Mouse (Mus musculus) stomach, postnatal 0 days (tissue): ENCODE measurements at regions not wholly inside any gene's neighbourhood (a gene's known extent, or its start where the extent isn't known, plus 50 kb on each side); places are given as distances from the start of the nearest gene placed in this dataset.

Experiments
- ATAC-seq: fragments of 200-750 bp; cut with Nextera tagmentation; 2 replicates; pipeline ENCODE4 v1.8.0; 2017; ENCODE audit not compliant: low FRiP score, low TSS enrichment
- DNase-seq: peaks from one replicate; pipeline ENCODE4 v3.0.0-alpha.2; 2016; ENCODE audit warnings: low spot score
- H3K27ac ChIP-seq: fragments of 300-500 bp; sonication (generic); replicated peaks from 2 replicates; pipeline ENCODE4 v1.5.1; 2014; ENCODE audit warnings: mild to moderate bottlenecking, control low read depth
- H3K27me3 ChIP-seq: fragments of 300-500 bp; sonication (generic); 2 replicates; pipeline ENCODE4 v1.6.1; 2014; ENCODE audit warnings: low read length; ENCODE audit not compliant: control insufficient read depth, insufficient read depth
- H3K36me3 ChIP-seq: fragments of 300-500 bp; sonication (generic); 2 replicates; pipeline ENCODE4 v1.6.1; 2014; ENCODE audit warnings: low read length, mixed read lengths; ENCODE audit not compliant: control insufficient read depth, insufficient read depth
- H3K4me1 ChIP-seq: fragments of 300-500 bp; sonication (generic); replicated peaks from 2 replicates; pipeline ENCODE4 v1.6.1; 2014; ENCODE audit warnings: antibody characterized with exemption; ENCODE audit not compliant: control insufficient read depth, insufficient read depth
- H3K4me2 ChIP-seq: fragments of 300-500 bp; sonication (generic); replicated peaks from 2 replicates; pipeline ENCODE4 v1.6.1; 2014; ENCODE audit warnings: low read depth, mild to moderate bottlenecking, control low read depth, moderate library complexity
- H3K4me3 ChIP-seq: fragments of 300-500 bp; sonication (generic); 2 replicates; pipeline ENCODE4 v1.5.1; 2014; ENCODE audit warnings: low read depth, low read length, control low read depth
- H3K9ac ChIP-seq: fragments of 300-500 bp; sonication (generic); 2 replicates; pipeline ENCODE4 v1.6.1; 2014; ENCODE audit warnings: mild to moderate bottlenecking, low read length, control low read depth, mixed read lengths
- H3K9me3 ChIP-seq: fragments of 300-500 bp; sonication (generic); 2 replicates; pipeline ENCODE4 v1.6.1; 2016; ENCODE audit warnings: low read length; ENCODE audit not compliant: control insufficient read depth
- CTCF ChIP-seq: IDR thresholded peaks from 2 replicates; pipeline ENCODE4 v1.5.1; 2016; ENCODE audit warnings: antibody characterized with exemption, low read depth, mild to moderate bottlenecking, moderate library complexity
- EP300 ChIP-seq: optimal IDR thresholded peaks from 2 replicates; pipeline ENCODE3; 2016; ENCODE audit warnings: antibody characterized with exemption
- WGBS: fragments of 180-500 bp; shearing (Covaris S2); extraction: QIAGEN DNeasy Blood & Tissue Kit; methylation state at CpG from one replicate; pipeline ENCODE4 v1.1.7; 2014; 5-methylcytosine and 5-hydroxymethylcytosine counted together

- TF ChIP-seq CTCF, result no peak
- ATAC-seq (no peak), DNase-seq (no peak)
- 75% methylated on average over 7 of the region's 7 CpGs for WGBS
- no peaks in the 10 kb centered on the region for H3K36me3 ChIP-seq
- no peak overlapping the region for H3K4me2 ChIP-seq
- H3K27ac ChIP-seq, result no peak overlapping the region
- no peak overlapping the region for H3K9ac ChIP-seq
- H3K27me3 ChIP-seq, result no peaks in the 10 kb centered on the region
- no peak overlapping the region for H3K4me3 ChIP-seq
- no peaks in the 10 kb centered on the region for H3K4me1 ChIP-seq
- H3K9me3 ChIP-seq, result no peaks in the 10 kb centered on the region
Observed at GRCm38 (mm10) chr7:36862481-36862880, 164.6 kb downstream of the Tshz3 start.

GRCm38 (mm10) chr7:36863745-36864144, 165.8 kb downstream of the Tshz3 start:
- H3K27me3 ChIP-seq, result no peaks in the 10 kb centered on the region
- TF ChIP-seq EP300, result no peak
- no peak for TF ChIP-seq CTCF
- H3K27ac ChIP-seq, result no peak overlapping the region
- no peak for ATAC-seq
- no peak overlapping the region for H3K4me3 ChIP-seq
- H3K9ac ChIP-seq, result no peak overlapping the region
- no peaks in the 10 kb centered on the region for H3K9me3 ChIP-seq
- no peak overlapping the region for H3K4me2 ChIP-seq
- no peak for DNase-seq
- no peaks in the 10 kb centered on the region for H3K36me3 ChIP-seq
- WGBS, result 93% methylated on average over 5 of the region's 5 CpGs
- no peaks in the 10 kb centered on the region for H3K4me1 ChIP-seq

GRCm38 (mm10) chr7:36864675-36865074, 166.8 kb downstream of the Tshz3 start:
- H3K9me3 ChIP-seq, result no peaks in the 10 kb centered on the region
- TF ChIP-seq CTCF, result no peak
- no peak for TF ChIP-seq EP300
- H3K36me3 ChIP-seq, result no peaks in the 10 kb centered on the region
- WGBS, result 61% methylated on average over 4 of the region's 4 CpGs
- H3K4me1 ChIP-seq, result no peaks in the 10 kb centered on the region
- H3K27me3 ChIP-seq, result no peaks in the 10 kb centered on the region
- no peak overlapping the region for H3K9ac ChIP-seq
- no peak overlapping the region for H3K4me3 ChIP-seq
- ATAC-seq (no peak), DNase-seq (no peak)
- no peak overlapping the region for H3K4me2 ChIP-seq
- no peak overlapping the region for H3K27ac ChIP-seq

GRCm38 (mm10) chr7:36866602-36867001, 168.7 kb downstream of the Tshz3 start:
- Histone ChIP-seq H3K4me3 (no peak overlapping the region), H3K27me3 (no peaks in the 10 kb centered on the region), H3K9me3 (no peaks in the 10 kb centered on the region), H3K4me2 (no peak overlapping the region), H3K4me1 (no peaks in the 10 kb centered on the region), H3K9ac (no peak overlapping the region), H3K36me3 (no peaks in the 10 kb centered on the region), H3K27ac (no peak overlapping the region)
- no peak for TF ChIP-seq EP300
- no peak for TF ChIP-seq CTCF
- 67% methylated on average over 12 of the region's 12 CpGs for WGBS
- ATAC-seq (no peak), DNase-seq (no peak)

- ATAC-seq, result no peak
- H3K4me2 ChIP-seq, result no peak overlapping the region
- no peak overlapping the region for H3K4me3 ChIP-seq
- no peaks in the 10 kb centered on the region for H3K27me3 ChIP-seq
- no peak for DNase-seq
- no peak overlapping the region for H3K27ac ChIP-seq
- no peaks in the 10 kb centered on the region for H3K4me1 ChIP-seq
- H3K9me3 ChIP-seq, result no peaks in the 10 kb centered on the region
- no peaks in the 10 kb centered on the region for H3K36me3 ChIP-seq
- 77% methylated on average over 5 of the region's 5 CpGs for WGBS
- no peak for TF ChIP-seq CTCF
- no peak for TF ChIP-seq EP300
- no peak overlapping the region for H3K9ac ChIP-seq
Observed at GRCm38 (mm10) chr7:36874004-36874403, 176.1 kb downstream of the Tshz3 start.

GRCm38 (mm10) chr7:36877686-36878085, 179.8 kb downstream of the Tshz3 start:
- TF ChIP-seq EP300 (no peak), CTCF (no peak)
- no peaks in the 10 kb centered on the region for H3K9me3 ChIP-seq
- H3K4me2 ChIP-seq, result no peak overlapping the region
- WGBS, result 24% methylated on average over 7 of the region's 7 CpGs
- no peak overlapping the region for H3K27ac ChIP-seq
- no peaks in the 10 kb centered on the region for H3K27me3 ChIP-seq
- H3K4me1 ChIP-seq, result no peaks in the 10 kb centered on the region
- no peak overlapping the region for H3K4me3 ChIP-seq
- H3K9ac ChIP-seq, result no peak overlapping the region
- ATAC-seq (no peak), DNase-seq (no peak)
- H3K36me3 ChIP-seq, result no peaks in the 10 kb centered on the region
